Comparison of ENCODE assay signal across 8 mouse cellular contexts in genomic region chr8:109609153-109609502, GRCm38 (mm10). TPM values are rescaled to one million over a fixed set of nuclear protein-coding genes. Genes with fewer than 3 reads are reported as not detected.
DNase-seq lines count a peak whose midpoint lies in the region; ATAC-seq and TF ChIP-seq lines count a peak whose summit lies in the region.

No protein-coding gene starts in this region.

- H3K27me3 ChIP-seq in cerebellum, adult 2 months (ENCODE audit: control insufficient read depth, insufficient read depth, low read length): no peaks in the 10 kb centered on the region
- H3K27me3 ChIP-seq in heart, adult 2 months (ENCODE audit: control insufficient read depth, insufficient read depth, low read length): no peaks in the 10 kb centered on the region
- H3K27me3 ChIP-seq in kidney, embryonic 15.5 days: no peaks in the 10 kb centered on the region
- H3K27me3 ChIP-seq in midbrain, embryonic 11.5 days (ENCODE audit: control insufficient read depth, insufficient read depth, low read length): no peaks in the 10 kb centered on the region

- TF ChIP-seq EP300 in heart, adult 2 months (IDR thresholded peaks at IDR 0.05; ENCODE audit: insufficient read depth, low read depth, low read length): no peak

- peak overlapping the region; percentile 88 for H3K4me2 ChIP-seq in kidney, embryonic 15.5 days
- H3K4me2 ChIP-seq in midbrain, embryonic 11.5 days: peak overlapping the region; percentile 79

- no peak for TF ChIP-seq CTCF in cerebellum, adult 2 months (IDR thresholded peaks at IDR 0.05; ENCODE audit: borderline replicate concordance, insufficient read depth, low read depth, low read length)
- TF ChIP-seq CTCF in heart, adult 2 months (IDR thresholded peaks at IDR 0.05): no peak

- peak overlapping the region; percentile 90 for H3K4me3 ChIP-seq in cerebellum, adult 2 months (replicated peaks; ENCODE audit: insufficient read depth, low read depth, low read length)
- H3K4me3 ChIP-seq in heart, adult 2 months: peak overlapping the region; percentile 69
- peak overlapping the region; percentile 71 for H3K4me3 ChIP-seq in kidney, embryonic 15.5 days (replicated peaks)
- peak overlapping the region; percentile 59 for H3K4me3 ChIP-seq in midbrain, embryonic 11.5 days (ENCODE audit: low read depth, low read length)

- intact Hi-C loops in heart, adult 2 months (cut with DNase I): loop anchor here (5.0 kb wide), 2 partner anchors 83 to 173 kb away; partner anchors contain the start of gene Ist1
- intact Hi-C loops in left cerebral cortex, postnatal 36 days (cut with DNase I): loop anchor here (5.0 kb wide), 2 partner anchors 83 to 98 kb away; partner anchors contain the start of genes Ist1 and Zfp821

- ATAC-seq in kidney, embryonic 15.5 days (replicated peaks; ENCODE audit: low FRiP score): no peak
- no peak for ATAC-seq in midbrain, embryonic 11.5 days (ENCODE audit: low FRiP score)

- H3K4me1 ChIP-seq in cerebellum, adult 2 months (ENCODE audit: control insufficient read depth, insufficient read depth, low read length): peaks cover 5% of the 10 kb centered on the region; the same call in 1 of the 2 replicates
- peaks cover 5% of the 10 kb centered on the region for H3K4me1 ChIP-seq in heart, adult 2 months (ENCODE audit: control insufficient read depth, insufficient read depth, low read length)
- H3K4me1 ChIP-seq in kidney, embryonic 15.5 days: peaks cover 13% of the 10 kb centered on the region
- peaks cover 10% of the 10 kb centered on the region; the same call in 1 of the 2 replicates for H3K4me1 ChIP-seq in midbrain, embryonic 11.5 days (ENCODE audit: control insufficient read depth, insufficient read depth, low read length)

- no peaks in the 10 kb centered on the region for H3K9me3 ChIP-seq in kidney, embryonic 15.5 days (replicated peaks)
- no peaks in the 10 kb centered on the region for H3K9me3 ChIP-seq in midbrain, embryonic 11.5 days (ENCODE audit: control insufficient read depth, low read length)

- peak; percentile 42 to 52 for DNase-seq in lung, adult 18-20 months
- DNase-seq in lung, postnatal 14 days: no peak
- DNase-seq in cerebellum, adult 2 months: peak; percentile 20 to 35
- no peak for DNase-seq in heart, adult 2 months
- no peak for DNase-seq in midbrain, embryonic 11.5 days (ENCODE audit: low spot score, missing footprints)
- no peak for DNase-seq in urinary bladder, postnatal 25 days (ENCODE audit: low spot score)
- no peak for DNase-seq in left cerebral cortex, postnatal 36 days (ENCODE audit: low spot score in 2 of 2)

- no peaks in the 10 kb centered on the region for H3K79me2 ChIP-seq in heart, adult 2 months (replicated peaks; ENCODE audit: control insufficient read depth, insufficient read depth, low read length)

- 0 out of 2 replicates have a peak overlapping the region, but pooled peaks have one; percentile 13 for H3K27ac ChIP-seq in cerebellum, adult 2 months (ENCODE audit: insufficient read depth, low read length)
- peak overlapping the region; percentile 90 for H3K27ac ChIP-seq in heart, adult 2 months
- peak overlapping the region; percentile 99 for H3K27ac ChIP-seq in kidney, embryonic 15.5 days
- H3K27ac ChIP-seq in midbrain, embryonic 11.5 days (ENCODE audit: low read depth, low read length): peak overlapping the region; percentile 97

- TF ChIP-seq POLR2A in cerebellum, adult 2 months (IDR thresholded peaks at IDR 0.05; ENCODE audit: borderline replicate concordance, insufficient read depth, low read length): no peak
- TF ChIP-seq POLR2A in heart, adult 2 months (IDR thresholded peaks at IDR 0.05; ENCODE audit: insufficient read depth, low read depth, low read length): no peak

- whole genome bisulfite sequencing in cerebellum, adult 2 months: 10% methylated on average over 5 of the region's 5 CpGs
- WGBS in heart, adult 2 months: 2% methylated on average over 5 of the region's 5 CpGs
- 11% methylated on average over 5 of the region's 5 CpGs for WGBS in kidney, embryonic 15.5 days
- 26% methylated on average over 5 of the region's 5 CpGs for WGBS in midbrain, embryonic 11.5 days

- H3K36me3 ChIP-seq in heart, adult 2 months (ENCODE audit: control insufficient read depth, insufficient read depth, low read length): no peaks in the 10 kb centered on the region
- H3K36me3 ChIP-seq in kidney, embryonic 15.5 days: peaks cover 15% of the 10 kb centered on the region
- H3K36me3 ChIP-seq in midbrain, embryonic 11.5 days (ENCODE audit: control insufficient read depth, insufficient read depth, low read length): peaks cover 4% of the 10 kb centered on the region; the same call in 1 of the 2 replicates

- no peak overlapping the region for H3K9ac ChIP-seq in heart, adult 2 months (ENCODE audit: low read depth, low read length)
- peak overlapping the region; percentile 73 for H3K9ac ChIP-seq in kidney, embryonic 15.5 days
- peak overlapping the region; percentile 90 for H3K9ac ChIP-seq in midbrain, embryonic 11.5 days (ENCODE audit: low read length)

RNA-seq across cellular contexts. Expression of gene Dhodh, which starts 0.7 kb away (rescaled TPM):
- polyA plus RNA-seq in cerebellum, adult 2 months (2012; rRNA removed): 29.4 and 31.6 TPM in 2 replicates
- total RNA-seq in heart, adult 2 months (2021): 10 to 100 TPM; 13.4 to 16.8 TPM
- polyA plus RNA-seq in heart, adult 2 months (2012; rRNA removed): 13.8 and 17.9 TPM in 2 replicates
- polyA plus RNA-seq in kidney, embryonic 15.5 days (2015; fragmentation: Nextera tagmentation; extraction: Ambion mirVana): 42.0 and 50.2 TPM in 2 replicates
- 38.5 and 44.9 TPM in 2 replicates for polyA plus RNA-seq in midbrain, embryonic 11.5 days (2014; fragmentation: Nextera tagmentation; extraction: Ambion mirVana)
- 10 to 100 TPM; 18.1 to 19.3 TPM for total RNA-seq in left cerebral cortex, postnatal 36 days (2021)

RNA-seq across cellular contexts. Expression of gene Pkd1l3, which starts 5.2 kb away (rescaled TPM):
- 0.08 TPM in 1 of 2 replicates, not detected in the other for polyA plus RNA-seq in cerebellum, adult 2 months (2012; rRNA removed)
- total RNA-seq in heart, adult 2 months (2021): under 1 TPM in 1 of 2 experiments, not detected in 1; 0.08 TPM
- 0.14 TPM in 1 of 2 replicates, not detected in the other for polyA plus RNA-seq in heart, adult 2 months (2012; rRNA removed)
- polyA plus RNA-seq in kidney, embryonic 15.5 days (2015; fragmentation: Nextera tagmentation; extraction: Ambion mirVana): 0.09 and 0.14 TPM in 2 replicates
- polyA plus RNA-seq in midbrain, embryonic 11.5 days (2014; fragmentation: Nextera tagmentation; extraction: Ambion mirVana): 0.20 and 0.36 TPM in 2 replicates
- total RNA-seq in left cerebral cortex, postnatal 36 days (2021): 1 to 10 TPM in 1 of 2 experiments, under 1 TPM in 1; 0.93 to 1.3 TPM

RNA-seq across cellular contexts. Expression of gene Hp, which starts 30.2 kb away (rescaled TPM):
- polyA plus RNA-seq in cerebellum, adult 2 months (2012; rRNA removed): 0.38 and 0.44 TPM in 2 replicates
- total RNA-seq in heart, adult 2 months (2021): 1 to 10 TPM; 6.7 to 8.9 TPM
- 21.2 and 76.1 TPM in 2 replicates for polyA plus RNA-seq in heart, adult 2 months (2012; rRNA removed)
- polyA plus RNA-seq in kidney, embryonic 15.5 days (2015; fragmentation: Nextera tagmentation; extraction: Ambion mirVana): 5.7 and 6.0 TPM in 2 replicates
- 0.33 and 0.34 TPM in 2 replicates for polyA plus RNA-seq in midbrain, embryonic 11.5 days (2014; fragmentation: Nextera tagmentation; extraction: Ambion mirVana)
- not detected for total RNA-seq in left cerebral cortex, postnatal 36 days (2021)

RNA-seq across cellular contexts. Expression of gene Txnl4b, which starts 43.4 kb away (rescaled TPM):
- polyA plus RNA-seq in cerebellum, adult 2 months (2012; rRNA removed): 9.8 and 10.3 TPM in 2 replicates
- total RNA-seq in heart, adult 2 months (2021): 1 to 10 TPM; 4.2 to 5.1 TPM
- polyA plus RNA-seq in heart, adult 2 months (2012; rRNA removed): 4.8 and 5.0 TPM in 2 replicates
- 25.4 and 26.7 TPM in 2 replicates for polyA plus RNA-seq in kidney, embryonic 15.5 days (2015; fragmentation: Nextera tagmentation; extraction: Ambion mirVana)
- 28.2 and 31.4 TPM in 2 replicates for polyA plus RNA-seq in midbrain, embryonic 11.5 days (2014; fragmentation: Nextera tagmentation; extraction: Ambion mirVana)
- 10 to 100 TPM; 14.0 to 16.6 TPM for total RNA-seq in left cerebral cortex, postnatal 36 days (2021)

RNA-seq across cellular contexts. Expression of gene Dhx38, which starts 43.5 kb away (rescaled TPM):
- 23.8 and 25.3 TPM in 2 replicates for polyA plus RNA-seq in cerebellum, adult 2 months (2012; rRNA removed)
- total RNA-seq in heart, adult 2 months (2021): 10 to 100 TPM; 13.1 to 13.2 TPM
- polyA plus RNA-seq in heart, adult 2 months (2012; rRNA removed): 8.6 and 9.7 TPM in 2 replicates
- 24.0 and 25.7 TPM in 2 replicates for polyA plus RNA-seq in kidney, embryonic 15.5 days (2015; fragmentation: Nextera tagmentation; extraction: Ambion mirVana)
- polyA plus RNA-seq in midbrain, embryonic 11.5 days (2014; fragmentation: Nextera tagmentation; extraction: Ambion mirVana): 18.7 and 22.0 TPM in 2 replicates
- total RNA-seq in left cerebral cortex, postnatal 36 days (2021): 10 to 100 TPM; 29.8 to 30.6 TPM

Comparison
In these comparisons a context has a peak if more than half of its experiments do, and no peak if none do; other contexts are left out.
1. DNase-seq: peak in lung, adult 18-20 months (2 of 2) and cerebellum, adult 2 months (2 of 2); none in lung, postnatal 14 days (single experiment), heart, adult 2 months (0 of 2), midbrain, embryonic 11.5 days (single experiment), urinary bladder, postnatal 25 days (single experiment) and left cerebral cortex, postnatal 36 days (0 of 2).
2. H3K27ac ChIP-seq: peak in every context shown above with its lines; median percentile 99 in kidney, embryonic 15.5 days; 97 in midbrain, embryonic 11.5 days; 90 in heart, adult 2 months; 13 in cerebellum, adult 2 months.
3. Peak in every context shown above with its lines, with median percentiles within 50 percentile points of each other: H3K4me3 ChIP-seq.